Mouse (Mus musculus): Measurements from ENCODE around the gene Etv6. TPM values are rescaled to one million over a fixed set of nuclear protein-coding genes. Genes with fewer than 3 reads are reported as not detected.
A peak's percentile ranks its signal among the peaks of the same experiment; 100 is the strongest.

Gene Etv6
- total RNA-seq, 2 experiments from 2014 or later: 6.1 to 6.7 TPM

DNA sequence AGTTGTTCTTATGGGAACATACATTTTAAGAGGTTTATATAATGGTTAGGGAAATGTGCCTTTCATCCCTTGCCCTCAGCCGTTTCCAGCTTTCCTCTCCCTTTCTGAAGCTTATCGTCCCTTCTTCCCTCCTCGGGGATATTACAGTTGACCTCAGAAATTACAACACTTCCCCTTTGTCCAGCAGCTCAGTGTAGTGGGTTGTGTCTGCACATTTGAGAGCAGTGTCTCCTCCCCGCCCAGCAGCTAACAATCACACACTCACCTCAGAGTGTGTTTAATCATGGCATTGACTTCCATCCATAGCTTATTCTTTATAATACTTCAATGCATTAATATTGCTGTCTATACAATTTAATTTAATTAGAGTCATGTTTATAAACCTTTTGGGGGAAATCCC, 98.3 kb downstream of the Etv6 start:
- intact Hi-C loops (cut with DNase I): no loop called here
- no peak for DNase-seq

DNA sequence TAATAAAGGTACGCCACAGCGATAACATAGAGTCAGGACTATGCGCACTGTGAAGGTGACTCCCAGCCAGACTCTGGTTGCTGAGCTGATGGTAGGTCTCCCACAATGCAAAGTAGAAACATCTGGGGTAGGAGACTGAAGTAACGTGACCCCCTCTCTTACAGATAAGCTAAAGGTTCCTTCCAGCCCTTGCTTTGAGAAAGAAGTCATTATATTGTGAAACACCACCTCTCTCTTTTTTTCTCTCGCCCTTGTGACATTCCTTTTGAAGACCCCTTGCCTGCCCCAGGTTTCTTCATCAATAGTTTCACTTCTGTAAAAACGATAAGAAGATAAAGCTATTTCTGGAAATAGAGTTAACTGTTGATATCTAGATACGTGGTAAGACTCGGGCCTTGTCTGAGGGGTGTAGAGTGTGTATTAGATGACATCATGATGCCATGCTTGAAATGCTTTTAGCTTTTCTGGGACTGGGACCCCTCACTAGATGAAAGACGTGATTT, 99.4 kb downstream of the Etv6 start:
- no peak for DNase-seq
- intact Hi-C loops (cut with DNase I): no loop called here

- no peak for DNase-seq
- intact Hi-C loops (cut with DNase I): no loop called here
Measured at GRCm38 (mm10) chr6:134136315-134136714, 100.8 kb downstream of the Etv6 start.

- intact Hi-C loops (cut with DNase I): no loop called here
- DNase-seq: no peak
Measured at GRCm38 (mm10) chr6:134139359-134139758, 103.9 kb downstream of the Etv6 start.

DNA sequence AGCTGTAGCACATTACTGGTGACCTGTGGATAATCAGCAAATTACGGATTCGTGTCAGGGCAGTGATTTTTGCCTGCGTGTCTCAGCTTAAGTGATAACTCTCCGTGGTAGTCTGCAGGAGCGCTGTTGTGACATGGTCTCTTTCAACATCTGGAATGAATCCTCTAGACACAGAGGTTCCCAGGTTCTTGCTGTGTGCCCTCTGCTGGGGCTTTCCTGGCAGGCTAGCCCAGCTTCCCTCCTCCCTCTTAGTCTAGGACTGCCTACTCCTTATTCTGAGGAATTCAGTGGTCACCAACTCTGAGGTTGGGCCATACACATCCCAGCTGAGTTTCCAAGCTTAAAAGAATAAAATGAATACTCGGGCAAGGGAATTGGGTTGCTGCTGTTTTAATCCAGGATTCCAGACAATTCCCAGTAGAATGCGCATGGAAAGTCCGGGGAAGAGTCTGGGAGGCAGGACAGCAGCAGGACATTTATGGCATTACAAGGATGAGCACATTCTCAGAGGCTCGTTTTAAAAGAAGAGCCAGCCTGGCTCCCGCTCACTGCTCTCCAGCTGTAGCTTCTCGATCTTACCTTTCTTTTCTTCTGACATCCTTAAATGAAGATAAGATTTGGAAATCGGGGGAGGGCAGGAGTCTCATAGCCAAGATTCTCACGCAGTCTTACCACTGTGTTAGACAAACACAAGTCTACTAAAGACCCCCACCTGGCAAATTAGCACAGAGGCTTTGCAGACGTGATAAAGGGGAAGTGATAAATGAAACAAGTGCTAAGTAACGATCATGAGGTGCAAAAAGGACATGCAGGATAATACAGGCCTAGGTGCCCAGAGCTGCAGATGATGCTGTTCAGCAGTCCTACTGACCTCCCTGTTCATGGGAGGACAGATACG, 105.5 kb downstream of the Etv6 start:
- no peak for DNase-seq
- intact Hi-C loops (cut with DNase I): no loop called here

GRCm38 (mm10) chr6:134141616-134142165, 106.2 kb downstream of the Etv6 start:
- no peak for DNase-seq
- intact Hi-C loops (cut with DNase I): no loop called here

- intact Hi-C loops (cut with DNase I): no loop called here
- DNase-seq: no peak
Measured at GRCm38 (mm10) chr6:134142700-134143099, 107.2 kb downstream of the Etv6 start.

DNA sequence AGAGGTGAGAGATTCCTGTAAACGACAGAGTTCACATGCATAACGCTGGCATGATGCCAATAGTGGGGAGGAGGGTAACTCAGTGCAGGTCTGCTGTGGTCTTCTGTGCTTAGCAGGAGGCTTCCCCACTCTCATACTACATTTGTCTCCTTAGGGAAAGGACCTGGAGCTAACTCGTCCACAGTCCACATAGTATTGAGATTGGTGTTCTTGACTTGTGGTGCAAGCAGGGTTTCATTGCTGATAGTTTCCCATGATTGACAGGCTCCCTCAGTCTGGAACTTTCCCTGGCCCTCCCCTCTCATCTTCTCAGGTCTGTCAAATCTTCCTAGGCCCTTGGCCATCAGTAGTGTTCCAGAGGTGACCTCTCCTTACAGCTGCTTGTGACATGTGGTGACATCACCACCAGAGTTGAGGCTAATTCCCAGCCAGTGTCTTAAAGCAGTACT, 108.2 kb downstream of the Etv6 start:
- intact Hi-C loops (cut with DNase I): no loop called here
- DNase-seq: no peak

GRCm38 (mm10) chr6:134144231-134145130, 109.0 kb downstream of the Etv6 start:
- intact Hi-C loops (cut with DNase I): no loop called here
- no peak for DNase-seq

GRCm38 (mm10) chr6:134147596-134148442, 112.3 kb downstream of the Etv6 start:
- no peak for DNase-seq
- intact Hi-C loops (cut with DNase I): no loop called here

DNA sequence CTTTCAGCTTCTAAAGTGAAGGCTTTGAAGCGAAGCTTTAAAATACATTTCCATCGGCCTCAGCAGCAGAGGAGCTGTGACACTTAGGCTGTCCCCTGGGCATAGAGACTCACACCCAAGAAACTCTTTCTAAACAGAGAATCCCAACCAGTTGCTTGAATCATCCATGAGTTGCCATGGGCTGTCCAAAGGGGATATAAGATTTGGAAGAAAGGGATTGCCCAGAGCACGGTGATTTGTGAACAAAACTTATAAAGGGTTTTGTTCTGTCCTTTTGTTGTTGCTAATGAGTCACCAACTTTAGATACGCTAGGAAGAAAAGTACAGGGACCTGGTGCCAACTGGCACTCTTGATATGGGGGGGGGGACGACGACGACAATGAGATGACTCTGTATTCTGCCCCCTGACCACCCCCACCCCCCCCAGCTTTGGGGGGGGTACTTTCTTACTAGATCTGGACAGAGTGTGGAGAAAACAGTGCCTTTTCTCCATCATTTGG, 113.0 kb downstream of the Etv6 start:
- intact Hi-C loops (cut with DNase I): no loop called here
- DNase-seq: no peak

DNA sequence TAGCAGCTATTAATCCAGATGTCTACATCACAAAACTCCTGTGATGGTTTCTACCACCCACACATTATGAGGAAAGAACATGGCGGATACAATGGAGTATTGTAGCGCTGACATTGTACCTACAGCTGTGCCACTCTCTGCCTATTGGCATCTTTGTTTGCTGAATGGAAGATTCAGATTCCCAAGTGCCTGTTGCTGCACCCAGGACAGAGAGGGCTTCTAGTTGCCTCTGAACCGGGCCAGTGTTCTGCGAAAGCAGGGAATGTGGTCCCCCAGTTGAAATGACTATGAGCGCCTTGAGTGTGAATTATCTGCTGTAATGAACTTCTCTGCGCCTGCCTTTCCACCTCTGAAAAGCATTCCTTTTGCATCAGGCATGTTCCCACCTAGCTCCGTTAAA, 114.1 kb downstream of the Etv6 start:
- intact Hi-C loops (cut with DNase I): loop anchor here (5.0 to 10.0 kb wide), 2 partner anchors 107 to 235 kb away; no protein-coding TSS in a partner anchor
- no peak for DNase-seq

DNA sequence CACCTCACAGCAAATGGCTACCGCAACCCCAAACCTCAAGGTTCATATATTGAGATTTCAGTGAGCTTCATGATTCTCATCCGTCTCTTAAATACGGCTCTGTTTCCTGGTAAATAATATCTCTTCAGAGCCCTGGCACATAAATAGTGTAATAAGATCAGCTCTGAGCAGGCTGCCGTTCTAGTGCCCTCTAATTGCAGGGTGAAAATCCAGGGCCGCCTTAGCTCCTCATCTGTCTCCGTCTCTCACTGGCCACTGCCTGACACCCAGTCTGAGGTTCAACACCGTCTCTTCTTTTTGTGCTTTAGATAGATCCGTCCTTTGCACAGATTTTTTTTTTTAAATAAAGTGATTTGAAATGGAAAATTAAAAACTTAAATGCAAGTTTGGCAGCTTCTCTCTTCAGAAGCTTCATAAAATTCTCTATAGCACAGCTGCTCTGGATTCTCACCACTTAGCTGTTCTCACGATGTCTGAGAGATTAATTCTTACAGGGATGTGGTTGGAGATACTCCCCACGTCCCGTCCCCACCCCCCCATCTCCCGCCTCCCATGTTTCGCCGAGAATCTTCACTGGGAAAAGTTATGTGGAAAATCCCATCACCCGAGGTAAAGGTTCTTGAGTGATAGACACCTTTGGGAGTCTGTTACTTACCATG, 115.7 kb downstream of the Etv6 start:
- intact Hi-C loops (cut with DNase I): loop anchor here (5.0 to 10.0 kb wide), 2 partner anchors 109 to 234 kb away; no protein-coding TSS in a partner anchor
- DNase-seq: no peak

- peak; percentile 34 to 42 for DNase-seq
- intact Hi-C loops (cut with DNase I): loop anchor here (5.0 to 10.0 kb wide), 2 partner anchors 110 to 233 kb away; no protein-coding TSS in a partner anchor
Measured at GRCm38 (mm10) chr6:134151853-134152505, 116.5 kb downstream of the Etv6 start.

DNA sequence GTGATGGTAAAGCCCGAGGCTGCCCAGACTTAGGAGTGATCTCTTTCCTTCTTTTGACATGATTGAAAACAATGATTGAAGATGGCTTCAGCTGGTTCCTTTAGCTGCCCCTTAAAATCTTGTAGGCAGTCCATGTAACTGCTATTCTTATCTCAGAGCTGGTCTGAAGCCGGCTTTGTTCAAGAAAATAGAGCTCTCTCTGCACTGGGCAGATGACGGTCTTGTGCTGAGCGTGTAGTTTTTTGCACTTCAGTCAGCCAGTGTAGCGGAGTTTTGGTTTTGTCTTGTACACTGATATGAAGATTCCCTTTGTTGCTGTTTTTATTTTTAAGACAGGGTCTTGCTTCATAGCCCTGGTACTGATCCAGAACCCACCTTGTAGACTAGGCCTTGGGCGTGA, 117.0 kb downstream of the Etv6 start:
- no peak for DNase-seq
- intact Hi-C loops (cut with DNase I): loop anchor here (5.0 to 10.0 kb wide), 2 partner anchors 110 to 232 kb away; no protein-coding TSS in a partner anchor

DNA sequence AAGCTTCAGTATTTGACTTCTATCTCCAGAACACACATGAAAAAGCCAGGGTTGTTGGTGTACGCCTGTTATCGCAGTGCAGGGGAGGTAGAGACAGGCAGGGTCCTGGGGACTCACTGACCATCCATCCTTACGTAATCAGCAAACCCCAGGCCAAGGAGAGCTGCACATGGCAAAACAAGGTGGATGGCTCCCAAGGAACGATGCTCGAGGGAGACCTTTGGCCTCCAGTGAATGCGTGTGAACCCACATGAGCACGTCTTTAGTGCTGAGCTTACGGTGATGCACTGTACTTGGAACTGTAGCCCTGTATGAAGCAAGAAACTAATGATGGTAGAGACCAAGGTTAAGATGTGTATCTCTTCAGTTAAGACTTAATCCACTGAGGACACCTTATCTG, 119.2 kb downstream of the Etv6 start:
- intact Hi-C loops (cut with DNase I): loop anchor here (5.0 to 10.0 kb wide), 2 partner anchors 112 to 230 kb away; no protein-coding TSS in a partner anchor
- DNase-seq: no peak

GRCm38 (mm10) chr6:134155900-134156623, 120.6 kb downstream of the Etv6 start:
- intact Hi-C loops (cut with DNase I): loop anchor here (10.0 kb wide), 1 partner anchor 229 kb away; no protein-coding TSS in a partner anchor
- DNase-seq: no peak
